Mouse (Mus musculus) NIH3T3 (cell line): ENCODE data around the gene Onecut1.
A peak's percentile ranks its signal among the peaks of the same experiment; 100 is the strongest.

Experiments
- DNase-seq: peaks from one replicate; pipeline ENCODE4 v3.0.0-alpha.2; 2012; ENCODE audit warnings: low read depth

Onecut1 gene

GRCm38 (mm10) chr9:74911430-74911829 lies 49.7 kb downstream of the Onecut1 start:
- peak; percentile 24 for DNase-seq

- peak; percentile 8 for DNase-seq
Observed at GRCm38 (mm10) chr9:74911919-74912318, 50.2 kb downstream of the Onecut1 start.

DNA sequence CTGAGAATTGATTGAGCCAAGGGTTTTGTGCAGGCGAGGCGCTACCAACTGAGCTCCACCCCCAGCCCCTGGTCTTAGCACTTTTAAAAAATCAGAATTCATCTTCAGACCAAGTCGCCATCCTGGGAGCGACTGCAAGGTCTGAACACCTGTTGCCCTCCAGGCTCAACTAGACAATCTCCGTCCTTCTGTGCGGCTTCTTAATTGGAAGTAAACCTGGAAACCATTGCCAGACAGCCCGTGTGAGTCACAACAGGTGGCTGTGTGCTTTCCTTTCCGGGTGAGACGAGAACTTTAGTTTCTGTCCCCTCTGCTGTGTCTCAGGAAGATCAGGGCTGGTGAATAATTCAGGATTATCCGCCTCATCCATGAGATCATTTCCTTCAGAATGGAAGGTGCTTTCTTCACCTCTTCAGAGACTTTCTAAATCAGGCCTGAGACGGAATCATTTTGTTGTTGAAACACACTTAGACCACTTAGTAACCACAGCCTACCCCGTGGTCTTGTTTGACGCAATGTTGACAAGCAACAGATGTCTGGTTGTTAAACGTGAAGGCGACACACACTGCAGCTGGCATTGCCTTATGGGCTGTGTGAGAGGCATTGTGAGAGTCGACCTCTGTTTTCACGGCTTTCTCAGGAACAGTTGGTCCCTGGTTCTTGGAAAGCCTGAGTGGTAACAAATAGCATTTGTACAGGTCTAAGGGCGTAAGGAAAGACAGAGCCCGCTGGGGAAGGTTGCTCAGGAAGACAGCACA lies 51.1 kb downstream of the Onecut1 start:
- peak; percentile 21 for DNase-seq

GRCm38 (mm10) chr9:74915611-74916010 lies 53.9 kb downstream of the Onecut1 start:
- DNase-seq = no peak

DNA sequence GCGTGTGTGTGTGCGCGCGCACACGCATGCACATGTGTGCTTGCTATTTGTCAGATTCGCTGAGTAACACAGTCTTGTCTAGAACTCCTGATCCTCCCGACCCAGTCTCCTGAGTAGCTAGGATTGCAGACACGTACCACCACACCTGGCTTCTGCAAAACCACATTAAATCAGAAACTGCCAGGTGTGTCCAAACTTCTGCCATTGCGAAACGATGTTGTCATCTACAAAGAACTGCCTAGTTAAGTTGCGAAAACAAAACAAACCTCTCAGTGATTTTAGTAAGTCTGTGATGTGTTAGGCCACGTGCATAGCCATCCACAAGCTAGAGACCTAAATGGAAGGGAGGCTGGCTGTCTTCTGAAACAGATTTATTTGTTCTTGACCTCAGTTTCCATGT lies 58.7 kb downstream of the Onecut1 start:
- no peak for DNase-seq

- DNase-seq = no peak
Observed at GRCm38 (mm10) chr9:74921422-74921821, 59.7 kb downstream of the Onecut1 start.

- DNase-seq = no peak
Observed at GRCm38 (mm10) chr9:74922884-74923283, 61.2 kb downstream of the Onecut1 start.

GRCm38 (mm10) chr9:74923291-74923977 lies 61.7 kb downstream of the Onecut1 start:
- DNase-seq = no peak

DNA sequence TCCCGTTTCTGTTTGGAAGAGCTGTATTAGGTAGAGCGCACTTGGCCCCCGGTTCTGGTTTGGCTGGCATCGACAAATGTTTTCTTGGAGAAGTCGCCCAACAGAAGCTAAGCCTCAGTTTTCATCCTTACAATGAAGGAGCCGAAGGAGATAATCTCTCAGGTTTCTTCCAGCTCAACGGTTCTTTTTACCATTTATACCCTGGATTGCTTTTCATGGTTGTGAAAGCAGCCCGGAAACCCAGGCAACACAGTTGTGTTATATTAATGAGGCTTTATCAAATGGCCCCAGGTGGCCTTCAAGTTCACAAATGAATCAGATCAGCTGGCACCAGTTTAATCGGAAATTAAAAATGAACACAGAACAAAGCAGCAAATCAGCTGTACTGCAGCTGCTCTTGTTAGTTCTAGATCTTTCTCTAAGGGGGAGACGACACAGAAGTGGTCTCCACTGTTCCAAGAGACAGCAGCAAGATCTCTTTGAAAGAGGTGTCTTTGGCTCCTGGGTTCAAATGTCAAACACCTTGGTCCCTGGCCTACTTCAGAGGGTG lies 63.6 kb downstream of the Onecut1 start:
- no peak for DNase-seq

DNA sequence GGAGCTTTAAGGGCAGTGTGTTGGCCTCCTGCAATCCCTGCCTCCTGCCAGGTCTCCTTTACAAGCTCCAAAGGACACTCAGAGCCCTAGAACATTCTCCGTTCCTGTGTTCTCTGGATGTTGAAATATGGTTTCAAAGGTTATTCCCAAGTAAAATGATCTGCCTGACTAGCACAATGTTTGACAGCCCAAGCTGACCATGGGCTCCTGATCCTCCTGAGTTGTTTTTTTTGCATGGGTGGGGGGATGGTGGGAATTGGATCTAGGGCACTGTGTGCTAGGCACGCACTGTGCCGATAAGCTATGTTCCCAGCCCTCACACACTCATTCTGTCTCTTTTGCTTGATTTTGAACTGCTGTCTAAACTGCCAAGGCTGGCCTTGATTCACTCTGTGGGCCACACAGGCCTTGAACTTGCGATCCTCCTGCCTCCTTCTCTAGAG lies 68.3 kb downstream of the Onecut1 start:
- no peak for DNase-seq

- DNase-seq = no peak
Observed at GRCm38 (mm10) chr9:74930653-74931052, 68.9 kb downstream of the Onecut1 start.

DNA sequence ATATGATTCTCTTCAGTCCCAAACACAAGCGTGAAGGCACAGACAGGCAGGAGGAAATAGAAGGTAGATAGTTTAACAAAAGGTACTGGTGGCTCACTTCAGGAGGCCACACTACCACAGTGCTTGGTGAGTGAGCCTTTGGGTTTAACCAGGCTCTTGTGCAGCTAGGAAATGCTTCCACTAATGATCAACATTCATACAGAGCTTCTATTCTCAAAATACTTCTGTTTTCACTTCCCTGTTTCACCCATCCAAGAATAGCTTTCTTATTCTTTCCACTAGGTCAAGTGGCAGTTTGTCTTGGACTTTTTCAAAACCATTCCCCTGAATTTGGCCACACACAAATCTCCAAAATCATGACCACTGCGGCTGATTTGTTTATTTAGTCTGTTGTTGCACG lies 73.6 kb downstream of the Onecut1 start:
- no peak for DNase-seq

DNA sequence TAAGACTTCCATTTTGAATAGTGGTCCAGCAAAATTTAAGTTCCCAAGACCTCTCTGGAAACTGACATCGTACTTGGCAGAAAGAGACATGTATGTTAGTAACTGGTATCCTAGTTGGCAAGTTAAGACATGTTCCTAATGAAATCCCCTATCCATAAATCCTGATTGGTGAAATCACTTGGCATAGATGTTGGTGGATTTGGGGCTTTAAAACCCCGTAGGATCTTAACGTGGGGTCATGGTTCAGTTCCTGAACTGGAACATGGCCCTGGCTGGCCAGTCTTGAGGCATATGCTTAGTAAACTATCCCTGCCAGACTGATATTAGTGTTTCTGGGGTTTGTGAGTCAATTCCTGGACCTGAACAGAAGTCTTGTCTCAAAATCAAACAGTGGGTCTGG lies 76.0 kb downstream of the Onecut1 start:
- DNase-seq = peak; percentile 18

GRCm38 (mm10) chr9:74938670-74939534 lies 77.2 kb downstream of the Onecut1 start:
- no peak for DNase-seq
